Mouse (Mus musculus) forebrain, embryonic 13.5 days (tissue): ENCODE results near the gene Nfat5. TPM values are rescaled to one million over a fixed set of nuclear protein-coding genes. Genes with fewer than 3 reads are reported as not detected.

Experiments
- ATAC-seq: fragments of 200-750 bp; cut with Nextera tagmentation; 2 replicates; pipeline ENCODE4 v1.8.0; 2017
- H3K27ac ChIP-seq: fragments of 300-500 bp; sonication (generic); 2 replicates; pipeline ENCODE4 v1.5.1; 2015; ENCODE audit warnings: inconsistent platforms, mild to moderate bottlenecking, moderate library complexity
- H3K27me3 ChIP-seq: fragments of 300-500 bp; sonication (generic); 2 replicates; pipeline ENCODE4 v1.6.1; 2015; ENCODE audit warnings: mild to moderate bottlenecking, inconsistent platforms
- H3K36me3 ChIP-seq: fragments of 300-500 bp; sonication (generic); 2 replicates; pipeline ENCODE4 v1.6.1; 2015; ENCODE audit warnings: mild to moderate bottlenecking, inconsistent platforms; ENCODE audit not compliant: poor library complexity, severe bottlenecking
- H3K4me1 ChIP-seq: fragments of 300-500 bp; sonication (generic); 2 replicates; pipeline ENCODE4 v1.6.1; 2015; ENCODE audit warnings: inconsistent platforms
- H3K4me2 ChIP-seq: fragments of 300-500 bp; sonication (generic); 2 replicates; pipeline ENCODE4 v1.6.1; 2015; ENCODE audit warnings: inconsistent platforms, mild to moderate bottlenecking, moderate library complexity
- H3K4me3 ChIP-seq: fragments of 300-500 bp; sonication (generic); 2 replicates; pipeline ENCODE4 v1.5.1; 2015; ENCODE audit warnings: mild to moderate bottlenecking, inconsistent platforms
- H3K9ac ChIP-seq: fragments of 300-500 bp; sonication (generic); 2 replicates; pipeline ENCODE4 v1.6.1; 2015; ENCODE audit warnings: mild to moderate bottlenecking, inconsistent platforms
- H3K9me3 ChIP-seq: fragments of 300-500 bp; sonication (generic); replicated peaks from 2 replicates; pipeline ENCODE4 v1.6.1; 2016; ENCODE audit warnings: inconsistent platforms
- WGBS: fragments of 180-500 bp; shearing (Covaris S2); methylation state at CpG from one replicate; pipeline ENCODE4 v1.1.7; 2015; 5-methylcytosine and 5-hydroxymethylcytosine counted together
- polyA plus RNA-seq: library from polyadenylated mRNA; unstranded; fragments of >200 nt; fragmentation: Nextera tagmentation; extraction: Ambion mirVana; gene quantifications from 2 replicates; pipeline ENCODE4 v1.2.1, GENCODE M21; 2015

Gene Nfat5
- polyA plus RNA-seq, 1 experiment from 2014 or later, result 9.9 TPM

DNA sequence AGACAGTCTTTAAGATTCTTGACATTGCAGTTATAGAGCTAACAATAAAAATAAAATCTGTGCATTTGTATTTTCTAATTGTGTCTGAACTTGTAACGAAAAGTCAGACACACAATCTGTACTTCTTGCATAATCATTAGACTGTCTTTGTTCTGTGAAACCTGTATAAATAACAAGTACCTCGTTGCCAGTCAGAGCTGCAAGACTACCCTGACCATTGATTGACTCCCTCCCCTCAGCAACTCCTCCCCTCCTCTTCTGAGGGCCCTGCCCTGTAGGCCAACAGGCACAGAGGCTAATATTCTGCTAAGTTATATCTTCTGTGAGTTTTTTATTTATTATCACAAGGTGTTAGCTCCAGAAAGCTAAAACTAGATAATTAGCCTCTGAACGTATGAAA, 112.7 kb downstream of the Nfat5 start:
- WGBS, result 64% methylated on average over 3 of the region's 3 CpGs
- ATAC-seq, result no peak
- Histone ChIP-seq H3K9ac (no peak overlapping the region), H3K4me2 (no peak overlapping the region), H3K27me3 (no peaks in the 10 kb centered on the region), H3K27ac (no peak overlapping the region), H3K4me1 (peaks cover 14% of the 10 kb centered on the region; the same call in 1 of the 2 replicates), H3K9me3 (no peaks in the 10 kb centered on the region), H3K36me3 (peaks cover 26% of the 10 kb centered on the region), H3K4me3 (no peak overlapping the region)

DNA sequence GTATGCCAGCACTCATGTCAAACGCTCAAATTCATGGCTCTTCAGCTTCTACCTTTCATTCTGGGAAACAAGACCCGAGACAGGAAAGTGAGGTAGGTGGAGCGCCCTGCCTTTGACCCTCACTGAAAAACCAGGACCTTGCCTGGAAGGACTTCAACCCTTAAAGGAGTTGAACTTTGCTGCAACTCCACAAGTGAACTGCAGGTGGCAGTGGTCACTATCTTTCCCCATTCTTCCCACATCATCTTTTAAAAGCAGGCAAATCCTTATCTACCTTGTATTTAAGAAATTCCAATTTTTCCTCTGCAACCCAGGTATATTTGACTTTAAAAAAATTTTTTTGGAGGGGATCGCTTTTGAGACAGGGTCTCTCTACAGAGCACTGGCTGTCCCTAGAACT, 118.1 kb downstream of the Nfat5 start:
- Histone ChIP-seq H3K36me3 (peaks cover 80% of the 10 kb centered on the region), H3K4me3 (no peak overlapping the region), H3K9me3 (no peaks in the 10 kb centered on the region), H3K27ac (no peak overlapping the region), H3K9ac (no peak overlapping the region), H3K27me3 (no peaks in the 10 kb centered on the region), H3K4me2 (no peak overlapping the region), H3K4me1 (no peaks in the 10 kb centered on the region)
- no peak for ATAC-seq
- WGBS, result 71% methylated on average over 4 of the region's 4 CpGs

DNA sequence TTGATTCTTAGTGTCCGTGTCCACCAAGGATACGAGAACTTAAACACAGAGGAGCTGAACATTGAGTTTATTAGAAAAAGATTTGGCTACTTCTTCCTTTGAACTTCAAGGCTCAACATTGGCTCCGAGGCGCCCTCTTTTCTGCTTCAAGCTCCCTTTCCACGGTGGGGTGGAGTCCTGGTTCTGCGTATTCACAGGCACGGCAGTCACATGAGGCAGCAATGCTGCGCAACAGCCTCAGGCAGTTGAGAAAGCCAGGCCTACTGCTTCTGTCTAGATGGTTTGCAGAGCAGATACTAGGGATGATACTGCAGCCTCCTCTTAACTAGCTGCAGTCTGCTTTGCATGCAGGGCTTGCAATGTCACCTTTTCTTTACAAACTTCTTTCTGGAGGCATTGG, 119.3 kb downstream of the Nfat5 start:
- no peak overlapping the region for H3K4me3 ChIP-seq
- peaks cover 92% of the 10 kb centered on the region for H3K36me3 ChIP-seq
- no peak overlapping the region for H3K9ac ChIP-seq
- no peaks in the 10 kb centered on the region for H3K27me3 ChIP-seq
- 91% methylated on average over 8 of the region's 8 CpGs for WGBS
- no peaks in the 10 kb centered on the region for H3K9me3 ChIP-seq
- no peak overlapping the region for H3K27ac ChIP-seq
- no peak for ATAC-seq
- H3K4me1 ChIP-seq, result no peaks in the 10 kb centered on the region
- no peak overlapping the region for H3K4me2 ChIP-seq

- no peaks in the 10 kb centered on the region for H3K9me3 ChIP-seq
- H3K4me3 ChIP-seq, result no peak overlapping the region
- WGBS, result 88% methylated on average over 10 of the region's 10 CpGs
- ATAC-seq, result no peak
- H3K36me3 ChIP-seq, result peaks cover 98% of the 10 kb centered on the region
- H3K4me2 ChIP-seq, result no peak overlapping the region
- no peak overlapping the region for H3K27ac ChIP-seq
- H3K9ac ChIP-seq, result no peak overlapping the region
- no peaks in the 10 kb centered on the region for H3K4me1 ChIP-seq
- H3K27me3 ChIP-seq, result no peaks in the 10 kb centered on the region
These were observed 120.6 kb downstream of the Nfat5 start for GRCm38 (mm10) chr8:107413881-107414280.

DNA sequence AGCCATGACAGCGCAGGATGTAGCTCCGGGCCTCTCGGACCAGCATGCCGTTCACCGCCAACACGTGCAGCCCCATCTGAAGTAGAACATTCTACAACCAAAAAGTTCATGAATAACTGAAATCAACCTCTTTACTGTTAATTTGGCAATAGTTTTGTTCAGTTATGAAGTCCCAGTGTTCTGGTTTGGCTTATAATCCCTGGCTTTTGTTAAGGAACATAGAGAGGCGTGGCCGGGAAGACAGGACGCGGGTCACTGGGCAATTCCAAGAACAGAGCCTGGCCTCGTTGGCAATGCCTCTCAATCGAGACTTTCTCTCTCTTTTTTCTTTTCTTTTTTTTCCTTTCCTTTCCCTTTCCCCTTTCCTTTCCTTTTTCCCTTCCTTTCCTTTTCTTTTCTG, 123.7 kb downstream of the Nfat5 start:
- no peak overlapping the region for H3K9ac ChIP-seq
- 84% methylated on average over 12 of the region's 12 CpGs for WGBS
- H3K27ac ChIP-seq, result no peak overlapping the region
- H3K9me3 ChIP-seq, result no peaks in the 10 kb centered on the region
- H3K4me3 ChIP-seq, result no peak overlapping the region
- ATAC-seq, result no peak
- no peak overlapping the region for H3K4me2 ChIP-seq
- peaks cover 4% of the 10 kb centered on the region; the same call in 1 of the 2 replicates for H3K4me1 ChIP-seq
- peaks cover 100% of the 10 kb centered on the region for H3K36me3 ChIP-seq
- no peaks in the 10 kb centered on the region for H3K27me3 ChIP-seq

- peak overlapping the region; percentile 74 for H3K4me2 ChIP-seq
- no peak overlapping the region for H3K27ac ChIP-seq
- H3K27me3 ChIP-seq, result peaks cover 8% of the 10 kb centered on the region; the same call in 1 of the 2 replicates
- WGBS, result 31% methylated on average over 9 of the region's 9 CpGs
- H3K9ac ChIP-seq, result peak overlapping the region; percentile 90
- peaks cover 21% of the 10 kb centered on the region for H3K4me1 ChIP-seq
- H3K9me3 ChIP-seq, result no peaks in the 10 kb centered on the region
- peaks cover 38% of the 10 kb centered on the region for H3K36me3 ChIP-seq
- H3K4me3 ChIP-seq, result peak overlapping the region; percentile 85
- no peak; the same call in 1 of the 2 replicates for ATAC-seq
These were observed 130.9 kb downstream of the Nfat5 start for GRCm38 (mm10) chr8:107424176-107424575.

- H3K36me3 ChIP-seq, result peaks cover 33% of the 10 kb centered on the region
- peak; percentile 99 for ATAC-seq
- WGBS, result under 1% methylated on average over 50 of the region's 50 CpGs
- peak within 1 kb of the TSS; percentile 74 for H3K4me2 ChIP-seq
- peak within 1 kb of the TSS; percentile 90 for H3K9ac ChIP-seq
- peaks cover 21% of the 10 kb centered on the region for H3K4me1 ChIP-seq
- no peaks in the 10 kb centered on the region for H3K9me3 ChIP-seq
- peaks cover 8% of the 10 kb centered on the region; the same call in 1 of the 2 replicates for H3K27me3 ChIP-seq
- peak within 1 kb of the TSS; percentile 58; the same call in 1 of the 2 replicates for H3K27ac ChIP-seq
- peak within 1 kb of the TSS; percentile 85 for H3K4me3 ChIP-seq
These were observed 131.4 kb downstream of the Nfat5 start, which contains the start of gene Nob1 for GRCm38 (mm10) chr8:107424597-107425229. Nob1 (minus strand) TSS chr8:107425051.

- H3K4me1 ChIP-seq, result peaks cover 21% of the 10 kb centered on the region
- H3K4me3 ChIP-seq, result peak overlapping the region; percentile 85
- no peak overlapping the region for H3K27ac ChIP-seq
- peaks cover 28% of the 10 kb centered on the region for H3K36me3 ChIP-seq
- H3K9ac ChIP-seq, result no peak overlapping the region
- H3K27me3 ChIP-seq, result peaks cover 8% of the 10 kb centered on the region; the same call in 1 of the 2 replicates
- no peaks in the 10 kb centered on the region for H3K9me3 ChIP-seq
- WGBS, result 46% methylated on average over 8 of the region's 8 CpGs
- no peak overlapping the region for H3K4me2 ChIP-seq
- ATAC-seq, result no peak
These were observed 131.9 kb downstream of the Nfat5 start for GRCm38 (mm10) chr8:107425230-107425597.

Other genes starting within 250 kb of the Nfat5 start
- 32.0 and 36.7 TPM in 2 replicates for gene Pdf, start 244.9 kb upstream of the Nfat5 start, polyA plus RNA-seq
- gene Cog8, start 236.8 kb upstream of the Nfat5 start, polyA plus RNA-seq, result 34.5 and 35.5 TPM in 2 replicates
- gene Nip7, start 236.6 kb upstream of the Nfat5 start, polyA plus RNA-seq, result 91.3 and 99.6 TPM in 2 replicates
- not detected in 2 replicates for gene Tmed6, start 227.8 kb upstream of the Nfat5 start, polyA plus RNA-seq
- 25.0 and 25.5 TPM in 2 replicates for gene Terf2, start 196.9 kb upstream of the Nfat5 start, polyA plus RNA-seq
- gene Cyb5b, start 142.8 kb upstream of the Nfat5 start, polyA plus RNA-seq, result 102 and 115 TPM in 2 replicates
- gene Nqo1, start 109.7 kb downstream of the Nfat5 start, polyA plus RNA-seq, result 4.1 and 4.5 TPM in 2 replicates
- 75.1 and 75.6 TPM in 2 replicates for gene Nob1, start 131.6 kb downstream of the Nfat5 start, polyA plus RNA-seq
- gene Wwp2, start 142.9 kb downstream of the Nfat5 start, polyA plus RNA-seq, result 40.8 and 46.5 TPM in 2 replicates